Mouse (Mus musculus) cortical plate, adult 2 months (tissue): ENCODE data around the gene Zbtb20.

ENCODE experiments used
- CTCF ChIP-seq: fragments of 200-500 bp; IDR thresholded peaks from 2 replicates; pipeline ENCODE4 v1.5.1; 2011; ENCODE audit warnings: mild to moderate bottlenecking, control low read depth, low read length; ENCODE audit not compliant: insufficient read depth; ENCODE audit errors: extremely low read depth
- POLR2A ChIP-seq: fragments of 200-500 bp; IDR thresholded peaks from 2 replicates; pipeline ENCODE4 v1.6.1; 2011; ENCODE audit warnings: mild to moderate bottlenecking, low read length, control low read depth; ENCODE audit not compliant: insufficient read depth; ENCODE audit errors: extremely low read depth

- no peak for TF ChIP-seq POLR2A
- no peak for TF ChIP-seq CTCF
Observed at GRCm38 (mm10) chr16:42866061-42866460, 9.6 kb upstream of the Zbtb20 start.
